Mouse (Mus musculus) CH12.LX (cell line): ENCODE measurements around the gene Zbtb8a. TPM values are rescaled to one million over a fixed set of nuclear protein-coding genes. Genes with fewer than 3 reads are reported as not detected.

Source experiments
- DNase-seq: peaks from one replicate; pipeline ENCODE4 v3.0.0-alpha.2; 2013; ENCODE audit errors: extremely low read depth
- H3K27ac ChIP-seq: 2 replicates; pipeline ENCODE4 v1.5.1; 2012; ENCODE audit warnings: low read depth, mild to moderate bottlenecking, control low read depth, moderate library complexity; ENCODE audit not compliant: insufficient read depth
- H3K27me3 ChIP-seq: replicated peaks from 2 replicates; pipeline ENCODE3; 2012; ENCODE audit warnings: inconsistent platforms
- H3K36me3 ChIP-seq, 2 experiments: replicated peaks in 1 of 2; 2 replicates each; pipeline versions ENCODE3 to v1.6.1; 2012; ENCODE audit warnings: inconsistent platforms in 1 of 2, low read length in 1 of 2, mild to moderate bottlenecking in 1 of 2, mixed read lengths in 1 of 2, moderate library complexity in 1 of 2; ENCODE audit not compliant: control insufficient read depth in 1 of 2, insufficient read depth in 1 of 2
- H3K4me1 ChIP-seq, 2 experiments: 2 replicates each; pipeline ENCODE4 v1.6.1; 2012; ENCODE audit warnings: inconsistent platforms in 1 of 2, moderate library complexity in 1 of 2; ENCODE audit not compliant: insufficient read depth in 2 of 2, control insufficient read depth in 1 of 2
- H3K4me2 ChIP-seq: 2 replicates; pipeline ENCODE4 v1.6.1; 2012; ENCODE audit warnings: low read depth, mild to moderate bottlenecking, control low read depth; ENCODE audit not compliant: poor library complexity, insufficient read depth, severe bottlenecking
- H3K4me3 ChIP-seq, 3 experiments: fragments of 150-350 bp in 1 of 3; sonication (generic) in 1 of 3; replicated peaks in 1 of 3; 2 replicates each; pipeline versions ENCODE3 to v1.5.1; 2011 to 2012; ENCODE audit warnings: low read depth in 2 of 3, low read length in 2 of 3, mild to moderate bottlenecking in 2 of 3, moderate library complexity in 2 of 3, control low read depth in 1 of 3, improper control_type of control experiment in 1 of 3, inconsistent platforms in 1 of 3, mixed read lengths in 1 of 3; ENCODE audit not compliant: poor library complexity in 1 of 3
- H3K79me2 ChIP-seq: replicated peaks from 2 replicates; pipeline ENCODE4 v1.6.1; 2012; ENCODE audit warnings: mild to moderate bottlenecking, moderate library complexity; ENCODE audit not compliant: control insufficient read depth, poor library complexity, insufficient read depth, severe bottlenecking; ENCODE audit errors: extremely low read depth
- H3K9ac ChIP-seq: 2 replicates; pipeline ENCODE4 v1.6.1; 2012; ENCODE audit warnings: low read depth, mild to moderate bottlenecking, control low read depth, moderate library complexity; ENCODE audit not compliant: insufficient read depth
- H3K9me3 ChIP-seq: replicated peaks from 2 replicates; pipeline ENCODE3; 2012; ENCODE audit warnings: low read length, inconsistent platforms, mixed read lengths
- BHLHE40 ChIP-seq: IDR thresholded peaks from 2 replicates; pipeline ENCODE4 v1.6.1; 2011; ENCODE audit warnings: mild to moderate bottlenecking, low read depth, low read length, improper control_type of control experiment
- CHD2 ChIP-seq: IDR thresholded peaks from 2 replicates; pipeline ENCODE4 v1.6.1; 2011; ENCODE audit warnings: low read length, improper control_type of control experiment
- CTCF ChIP-seq, 2 experiments: IDR thresholded peaks in 1 of 2; conservative IDR thresholded peaks in 1 of 2; 2 replicates each; pipeline ENCODE4 v1.5.1; 2011 to 2012; ENCODE audit warnings: low read depth in 2 of 2, low read length in 2 of 2, improper control_type of control experiment in 1 of 2, inconsistent platforms in 1 of 2, mild to moderate bottlenecking in 1 of 2, moderate library complexity in 1 of 2
- E2F4 ChIP-seq: IDR thresholded peaks from 2 replicates; pipeline ENCODE4 v1.6.1; 2011; ENCODE audit warnings: low read depth, low read length, improper control_type of control experiment; ENCODE audit not compliant: insufficient replicate concordance
- KAT2A ChIP-seq: IDR thresholded peaks from 2 replicates; pipeline ENCODE4 v1.6.1; 2012; ENCODE audit warnings: low read length, improper control_type of control experiment, inconsistent platforms; ENCODE audit not compliant: insufficient replicate concordance
- MAFK ChIP-seq: IDR thresholded peaks from 2 replicates; pipeline ENCODE4 v1.6.1; 2011; ENCODE audit warnings: low read length, improper control_type of control experiment; ENCODE audit not compliant: insufficient replicate concordance
- MAZ ChIP-seq: IDR thresholded peaks from 2 replicates; pipeline ENCODE4 v1.6.1; 2012; ENCODE audit warnings: low read depth, mild to moderate bottlenecking, inconsistent platforms, low read length, improper control_type of control experiment, moderate library complexity
- MXI1 ChIP-seq: IDR thresholded peaks from 2 replicates; pipeline ENCODE4 v1.6.1; 2011; ENCODE audit warnings: mild to moderate bottlenecking, low read depth, low read length, improper control_type of control experiment
- NELFE ChIP-seq: IDR thresholded peaks from 2 replicates; pipeline ENCODE4 v1.6.1; 2011; ENCODE audit warnings: low read depth, low read length, improper control_type of control experiment
- POLR2A ChIP-seq: IDR thresholded peaks from 2 replicates; pipeline ENCODE4 v1.6.1; 2011; ENCODE audit warnings: low read depth, mild to moderate bottlenecking, improper control_type of control experiment, low read length
- RAD21 ChIP-seq: IDR thresholded peaks from 2 replicates; pipeline ENCODE4 v1.6.1; 2011; ENCODE audit warnings: low read depth, mild to moderate bottlenecking, low read length, improper control_type of control experiment, moderate library complexity
- RCOR1 ChIP-seq: conservative IDR thresholded peaks from 2 replicates; pipeline ENCODE4 v1.6.1; 2012; ENCODE audit warnings: low read depth, mild to moderate bottlenecking, inconsistent platforms, low read length, improper control_type of control experiment
- SIN3A ChIP-seq: IDR thresholded peaks from 2 replicates; pipeline ENCODE4 v1.6.1; 2012; ENCODE audit warnings: low read length, improper control_type of control experiment, inconsistent platforms
- SMC3 ChIP-seq: IDR thresholded peaks from 2 replicates; pipeline ENCODE4 v1.6.1; 2011; ENCODE audit warnings: low read depth, low read length, improper control_type of control experiment
- TCF12 ChIP-seq: IDR thresholded peaks from 2 replicates; pipeline ENCODE4 v1.6.1; 2014; ENCODE audit warnings: low read depth, mild to moderate bottlenecking, inconsistent platforms, low read length, improper control_type of control experiment
- USF1 ChIP-seq: IDR thresholded peaks from 2 replicates; pipeline ENCODE4 v1.6.1; 2014; ENCODE audit warnings: low read depth, mild to moderate bottlenecking, inconsistent platforms, low read length, improper control_type of control experiment
- USF2 ChIP-seq: conservative IDR thresholded peaks from 2 replicates; pipeline ENCODE4 v1.6.1; 2011; ENCODE audit warnings: low read depth, low read length, improper control_type of control experiment
- ZC3H11A ChIP-seq: IDR thresholded peaks from 2 replicates; pipeline ENCODE4 v1.6.1; 2012; ENCODE audit warnings: low read depth, mild to moderate bottlenecking, inconsistent platforms, low read length, improper control_type of control experiment
- ZKSCAN1 ChIP-seq: IDR thresholded peaks from 2 replicates; pipeline ENCODE4 v1.6.1; 2012; ENCODE audit warnings: low read depth, inconsistent platforms, low read length, improper control_type of control experiment, borderline replicate concordance
- ZMIZ1 ChIP-seq: IDR thresholded peaks from 2 replicates; pipeline ENCODE4 v1.6.1; 2012; ENCODE audit warnings: low read depth, mild to moderate bottlenecking, inconsistent platforms, low read length, improper control_type of control experiment
- dilution Hi-C: fragments of 300-500 bp; cut with MboI; formaldehyde crosslinking; loops from 2 replicates; pipeline ENCODE4 v1.14.3; 2020; ENCODE audit warnings: low sequenced_read_pairs; ENCODE audit not compliant: extremely low pct_unique_long_range_greater_than_20kb, extremely low pct_ligation_motif_present
- in situ Hi-C: fragments of 300-500 bp; cut with MboI; formaldehyde crosslinking; loops from 3 replicates; pipeline ENCODE4 v1.14.3; 2019; ENCODE audit warnings: low sequenced_read_pairs, low pct_ligation_motif_present, low pct_unique_long_range_greater_than_20kb, mixed read lengths
- polyA plus RNA-seq: library from polyadenylated mRNA; unstranded; fragments of >175 nt; gene quantifications from 2 replicates; pipeline ENCODE4 v1.2.1, GENCODE M21; 2012; ENCODE audit warnings: low read depth; ENCODE audit not compliant: insufficient read length
- total RNA-seq, 2 experiments: library from RNA; depleted of rRNA; stranded (reverse); fragments of 300-350 nt in 1 of 2; fragments of >200 nt in 1 of 2; gene quantifications; 2 replicates each; pipeline ENCODE4 v1.2.3; 2012 to 2014

The Zbtb8a gene
- total and polyA plus RNA-seq, 3 experiments = 0.04 TPM; not detected in 2

DNA sequence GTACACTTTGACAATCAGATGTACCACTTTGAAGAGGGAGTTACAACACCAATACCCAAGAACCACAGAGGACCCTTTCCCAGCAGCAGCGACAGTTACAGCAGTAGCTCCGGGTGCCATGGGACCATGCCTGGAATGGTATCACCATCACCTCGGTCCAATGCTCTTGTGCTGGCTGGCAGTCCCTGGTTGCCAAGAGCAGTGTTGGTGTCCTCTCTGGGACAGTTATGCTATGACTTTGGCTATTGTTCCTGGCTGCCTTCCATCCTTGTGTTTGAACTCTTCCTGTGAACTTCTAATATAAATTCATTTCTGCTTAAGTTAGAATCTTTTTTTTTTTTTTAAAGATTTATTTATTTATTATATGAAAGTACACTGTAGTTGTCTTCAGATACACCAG is 5.7 kb upstream of the Zbtb8a start:
- H3K9me3 ChIP-seq = no peaks in the 10 kb centered on the region
- no peak overlapping the region for H3K4me2 ChIP-seq
- H3K9ac ChIP-seq = no peak overlapping the region
- H3K27ac ChIP-seq = no peak overlapping the region
- peaks cover 0 to 6% of the 10 kb centered on the region in 2 experiments; a peak in 1 of 4 replicates for H3K4me1 ChIP-seq
- DNase-seq = no peak
- no peaks in the 10 kb centered on the region for H3K36me3 ChIP-seq
- dilution Hi-C loops = no loop called here
- in situ Hi-C loops = no loop called here
- H3K27me3 ChIP-seq = peaks cover 17% of the 10 kb centered on the region
- no peak for TF ChIP-seq CTCF (conservative IDR thresholded peaks at IDR 0.05 in 1 of 2, IDR thresholded peaks at IDR 0.05 in 1 of 2; ENCODE audit: low read depth in 2 of 2, low read length in 2 of 2)
- no peak for TF ChIP-seq CHD2
- no peak for TF ChIP-seq ZMIZ1
- no peak for TF ChIP-seq RAD21
- TF ChIP-seq USF1 = no peak
- no peak overlapping the region for H3K4me3 ChIP-seq
- H3K79me2 ChIP-seq = no peaks in the 10 kb centered on the region

DNA sequence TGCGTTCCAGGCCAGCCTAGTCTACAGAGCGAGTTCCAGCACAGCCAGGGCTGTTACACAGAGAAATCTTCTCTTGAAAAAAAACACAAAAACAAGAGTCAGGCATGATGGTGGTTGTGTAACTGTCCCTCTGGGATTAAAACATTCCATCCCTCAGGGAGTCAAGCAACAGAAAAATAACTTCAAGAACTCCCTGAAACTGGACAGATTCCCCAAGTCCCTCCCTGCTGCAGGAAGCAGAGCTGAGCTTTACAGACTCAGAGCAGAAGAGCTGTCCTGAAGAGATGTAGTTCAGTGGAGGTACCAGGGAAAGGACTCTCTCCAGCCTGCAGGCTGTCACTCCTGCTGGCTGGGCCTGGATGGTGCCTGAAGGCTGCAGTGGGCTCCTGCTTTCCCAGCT is 4.6 kb upstream of the Zbtb8a start:
- no peak for DNase-seq
- dilution Hi-C loops = no loop called here
- Histone ChIP-seq H3K9ac (no peak overlapping the region), H3K4me3 (no peak overlapping the region), H3K27ac (no peak overlapping the region), H3K79me2 (no peaks in the 10 kb centered on the region), H3K4me1 (peaks cover 0 to 6% of the 10 kb centered on the region in 2 experiments; a peak in 1 of 4 replicates), H3K4me2 (no peak overlapping the region), H3K27me3 (peaks cover 28% of the 10 kb centered on the region), H3K9me3 (peaks cover 2% of the 10 kb centered on the region), H3K36me3 (no peaks in the 10 kb centered on the region)
- no peak for TF ChIP-seq ZC3H11A
- TF ChIP-seq ZKSCAN1 = no peak
- no peak for TF ChIP-seq SMC3
- TF ChIP-seq CTCF (conservative IDR thresholded peaks at IDR 0.05 in 1 of 2, IDR thresholded peaks at IDR 0.05 in 1 of 2; ENCODE audit: low read depth in 2 of 2, low read length in 2 of 2) = no peak
- TF ChIP-seq USF2 = no peak
- no peak for TF ChIP-seq MXI1
- TF ChIP-seq TCF12 = no peak
- TF ChIP-seq SIN3A = no peak
- TF ChIP-seq CHD2 = no peak
- no peak for TF ChIP-seq NELFE
- TF ChIP-seq KAT2A = no peak
- no peak for TF ChIP-seq MAFK
- no peak for TF ChIP-seq BHLHE40
- no peak for TF ChIP-seq E2F4
- no peak for TF ChIP-seq POLR2A
- no peak for TF ChIP-seq MAZ
- no peak for TF ChIP-seq RCOR1
- in situ Hi-C loops = no loop called here
